Mouse (Mus musculus) MEL (cell line): ENCODE measurements around the gene Vmn2r89. TPM values are rescaled to one million over a fixed set of nuclear protein-coding genes. Genes with fewer than 3 reads are reported as not detected.
"Not testable (repeated sequence)": the region's sequence is repeated elsewhere in the genome, so short reads cannot be mapped to it uniquely, and the experiment has no call there.

ENCODE experiments used
- DNase-seq: peaks from one replicate; pipeline ENCODE4 v3.0.0; 2011; ENCODE audit warnings: low read depth, low spot score
- H3K27ac ChIP-seq: 2 replicates; pipeline ENCODE4 v1.5.1; 2012; ENCODE audit warnings: low read depth, mild to moderate bottlenecking, control low read depth, low read length, moderate library complexity; ENCODE audit not compliant: control insufficient read depth
- H3K27me3 ChIP-seq, 2 experiments: fragments of 150-350 bp in 1 of 2; sonication (generic) in 1 of 2; 2 replicates each; pipeline ENCODE4 v1.6.1; 2012; ENCODE audit warnings: low read length in 2 of 2, mild to moderate bottlenecking in 2 of 2, improper control_type of control experiment in 1 of 2, moderate library complexity in 1 of 2; ENCODE audit not compliant: insufficient read depth in 2 of 2, control insufficient read depth in 1 of 2
- H3K36me3 ChIP-seq, 2 experiments: 2 replicates each; pipeline ENCODE4 v1.6.1; 2012 to 2014; ENCODE audit warnings: low read length in 2 of 2, improper control_type of control experiment in 1 of 2, inconsistent platforms in 1 of 2, mild to moderate bottlenecking in 1 of 2; ENCODE audit not compliant: insufficient read depth in 2 of 2, control insufficient read depth in 1 of 2
- H3K4me1 ChIP-seq, 2 experiments: fragments of 150-350 bp in 1 of 2; sonication (generic) in 1 of 2; 2 replicates each; pipeline ENCODE4 v1.6.1; 2012; ENCODE audit warnings: low read length in 2 of 2, improper control_type of control experiment in 1 of 2, mild to moderate bottlenecking in 1 of 2; ENCODE audit not compliant: insufficient read depth in 2 of 2, control insufficient read depth in 1 of 2
- H3K4me3 ChIP-seq, 2 experiments: fragments of 150-350 bp in 1 of 2; sonication (generic) in 1 of 2; 2 replicates each; pipeline ENCODE4 v1.5.1; 2012; ENCODE audit warnings: low read depth in 2 of 2, low read length in 2 of 2, mild to moderate bottlenecking in 2 of 2, moderate library complexity in 2 of 2, control low read depth in 1 of 2, improper control_type of control experiment in 1 of 2; ENCODE audit not compliant: control insufficient read depth in 1 of 2, insufficient read depth in 1 of 2
- H3K79me2 ChIP-seq: 2 replicates; pipeline ENCODE4 v1.6.1; 2012; ENCODE audit warnings: mild to moderate bottlenecking, low read length, moderate library complexity; ENCODE audit not compliant: control insufficient read depth, poor library complexity, insufficient read depth
- H3K9ac ChIP-seq: 2 replicates; pipeline ENCODE4 v1.6.1; 2012; ENCODE audit warnings: low read depth, mild to moderate bottlenecking, control low read depth, low read length, moderate library complexity; ENCODE audit not compliant: control insufficient read depth, poor library complexity, severe bottlenecking
- H3K9me3 ChIP-seq: fragments of 150-350 bp; sonication (generic); replicated peaks from 2 replicates; pipeline ENCODE4 v1.6.1; 2012; ENCODE audit warnings: mild to moderate bottlenecking, low read length, improper control_type of control experiment, moderate library complexity; ENCODE audit not compliant: insufficient read depth
- CTCF ChIP-seq, 3 experiments: IDR thresholded peaks in 2 of 3; conservative IDR thresholded peaks in 1 of 3; 2 replicates each; pipeline ENCODE4 v1.5.1; 2011 to 2012; ENCODE audit warnings: low read length in 3 of 3, low read depth in 2 of 3, mild to moderate bottlenecking in 2 of 3, improper control_type of control experiment in 1 of 3, inconsistent platforms in 1 of 3, mixed read lengths in 1 of 3, moderate library complexity in 1 of 3; ENCODE audit not compliant: control insufficient read depth in 1 of 3, insufficient read depth in 1 of 3, poor library complexity in 1 of 3, severe bottlenecking in 1 of 3
- MAX ChIP-seq: IDR thresholded peaks from 2 replicates; pipeline ENCODE4 v1.6.1; 2011; ENCODE audit warnings: low read length, improper control_type of control experiment
- RAD21 ChIP-seq: IDR thresholded peaks from 2 replicates; pipeline ENCODE4 v1.6.1; 2011; ENCODE audit warnings: mild to moderate bottlenecking, low read depth, low read length, improper control_type of control experiment
- RCOR1 ChIP-seq: IDR thresholded peaks from 2 replicates; pipeline ENCODE4 v1.6.1; 2012; ENCODE audit warnings: low read depth, mild to moderate bottlenecking, inconsistent platforms, low read length, improper control_type of control experiment
- TAL1 ChIP-seq: IDR thresholded peaks from 2 replicates; pipeline ENCODE4 v1.6.1; 2012; ENCODE audit warnings: mild to moderate bottlenecking, inconsistent platforms, low read length, moderate library complexity, mixed read lengths
- TCF12 ChIP-seq: IDR thresholded peaks from 2 replicates; pipeline ENCODE4 v1.6.1; 2014; ENCODE audit warnings: low read depth, mild to moderate bottlenecking, inconsistent platforms, low read length, improper control_type of control experiment, moderate library complexity
- USF2 ChIP-seq, 2 experiments: IDR thresholded peaks; 2 replicates each; pipeline ENCODE4 v1.6.1; 2011 to 2012; ENCODE audit warnings: improper control_type of control experiment in 2 of 2, low read length in 2 of 2, borderline replicate concordance in 1 of 2, inconsistent platforms in 1 of 2, low read depth in 1 of 2, mild to moderate bottlenecking in 1 of 2; ENCODE audit not compliant: insufficient read depth in 1 of 2
- ZKSCAN1 ChIP-seq: IDR thresholded peaks from 2 replicates; pipeline ENCODE4 v1.6.1; 2012; ENCODE audit warnings: low read depth, mild to moderate bottlenecking, inconsistent platforms, low read length, improper control_type of control experiment, moderate library complexity
- ZMIZ1 ChIP-seq: IDR thresholded peaks from 2 replicates; pipeline ENCODE4 v1.6.1; 2012; ENCODE audit warnings: low read depth, mild to moderate bottlenecking, inconsistent platforms, low read length, improper control_type of control experiment, moderate library complexity
- polyA plus RNA-seq, 2 experiments: library from polyadenylated mRNA; stranded (reverse) in 1 of 2; unstranded in 1 of 2; fragments of >175 nt in 1 of 2; fragments of >200 nt in 1 of 2; gene quantifications; 2 replicates each; pipeline versions ENCODE4 v1.2.1 to v1.2.4; 2012; ENCODE audit warnings: low replicate concordance in 2 of 2, low read depth in 1 of 2; ENCODE audit not compliant: insufficient read length in 2 of 2, insufficient read depth in 1 of 2, missing spikeins in 1 of 2
- total RNA-seq: library from RNA; depleted of rRNA; stranded (reverse); fragments of 300-350 nt; gene quantifications from 2 replicates; pipeline ENCODE4 v1.2.3, GENCODE M21; 2012

Gene Vmn2r89
- total and polyA plus RNA-seq, 3 experiments, result not detected

DNA sequence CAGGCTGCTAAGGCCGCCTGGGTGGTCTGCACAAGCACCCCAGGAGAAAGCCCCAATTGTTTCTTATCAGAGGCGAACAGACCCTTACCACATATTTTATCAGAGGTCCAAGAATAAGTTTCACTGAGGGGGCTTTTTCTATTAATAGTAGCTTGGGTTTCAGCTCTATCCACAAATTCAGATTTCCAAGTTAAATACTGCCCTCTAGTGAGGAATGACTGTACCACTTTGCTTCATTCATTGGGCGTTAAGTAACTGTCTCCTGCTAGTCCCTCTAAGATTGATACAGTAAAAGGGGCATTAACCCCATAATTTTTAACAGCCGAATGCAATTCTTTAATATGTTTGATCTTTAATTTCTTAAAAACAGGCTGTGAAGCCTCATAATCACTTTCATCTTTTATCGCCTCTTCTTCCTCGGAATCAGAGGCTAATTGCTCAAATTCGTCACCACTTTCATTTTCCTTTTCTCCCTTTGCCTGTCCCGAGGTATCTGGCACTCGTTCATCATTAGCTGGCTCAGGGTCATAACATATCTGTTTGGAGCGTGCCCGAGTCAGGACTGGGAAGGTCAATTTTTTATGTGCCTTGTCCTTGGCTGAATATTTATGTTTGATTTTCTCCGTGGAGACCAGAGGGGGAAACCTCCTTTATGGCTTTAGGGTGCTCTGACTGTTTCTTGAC, 29.8 kb downstream of the Vmn2r89 start:
- H3K4me1 ChIP-seq, H3K27me3 ChIP-seq, H3K36me3 ChIP-seq, H3K79me2 ChIP-seq, H3K27ac ChIP-seq, H3K9me3 ChIP-seq, H3K9ac ChIP-seq: not testable (repeated sequence)
- TF ChIP-seq RAD21 (peak; percentile 17; the same call in 1 of the 2 replicates), CTCF (IDR thresholded peaks at IDR 0.05 in 2 of 3, conservative IDR thresholded peaks at IDR 0.05 in 1 of 3; ENCODE audit: control insufficient read depth in 1 of 3, insufficient read depth in 1 of 3, low read depth in 2 of 3, low read length in 3 of 3, poor library complexity in 1 of 3, severe bottlenecking in 1 of 3) (peak in 2 of 3 experiments; percentile 12 to 37; a peak in 3 of 6 replicates)
- peak; percentile 37 for DNase-seq
- peak overlapping the region; percentile 5 to 44 for H3K4me3 ChIP-seq

DNA sequence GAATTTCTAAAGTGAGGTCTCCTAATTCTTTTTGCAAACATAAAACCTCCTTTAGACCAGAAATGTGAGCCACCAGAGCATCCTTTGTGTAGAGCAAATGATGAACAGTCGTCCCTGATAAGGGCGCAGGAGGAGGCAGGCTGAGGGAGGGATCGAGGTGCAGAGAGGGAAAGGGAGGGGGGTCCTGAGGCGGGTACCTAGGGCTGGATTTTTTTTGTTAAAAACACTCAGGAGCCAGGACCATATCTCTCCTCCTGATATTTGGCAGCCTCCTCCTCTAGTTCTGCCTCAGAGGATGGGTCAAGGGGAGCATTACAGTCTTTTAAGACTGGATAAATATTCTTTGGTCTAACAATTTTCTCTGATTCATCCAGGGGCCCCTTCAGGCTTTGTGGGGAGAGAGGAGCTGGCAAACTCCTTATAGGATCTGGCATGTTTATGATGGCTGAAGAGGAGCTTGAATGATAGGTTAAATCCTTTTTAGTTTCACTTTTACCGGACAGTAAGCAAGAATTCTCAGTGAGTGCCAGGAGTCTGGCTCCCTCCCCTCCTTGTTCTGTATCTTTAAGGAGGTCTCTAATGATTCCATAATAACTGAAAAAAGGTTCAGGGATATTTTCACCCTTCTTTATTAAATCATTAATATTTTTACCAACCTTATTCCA, 30.5 kb downstream of the Vmn2r89 start:
- H3K4me3 ChIP-seq, result peak overlapping the region; percentile 51 to 66
- peak; percentile 7 for DNase-seq
- H3K9me3 ChIP-seq, result no peaks in the 10 kb centered on the region
- no peak overlapping the region for H3K9ac ChIP-seq
- H3K36me3 ChIP-seq, result no peaks in the 10 kb centered on the region
- H3K27me3 ChIP-seq, result no peaks in the 10 kb centered on the region
- H3K79me2 ChIP-seq, result no peaks in the 10 kb centered on the region
- H3K4me1 ChIP-seq, result no peaks in the 10 kb centered on the region; a peak in 1 of 4 replicates
- H3K27ac ChIP-seq, result no peak overlapping the region
- TF ChIP-seq ZMIZ1, result no peak
- TF ChIP-seq USF2 (IDR thresholded peaks at IDR 0.05; ENCODE audit: borderline replicate concordance in 1 of 2, insufficient read depth in 1 of 2, low read depth in 1 of 2, low read length in 2 of 2), result no peak
- no peak for TF ChIP-seq TAL1
- TF ChIP-seq, all 39 proteins: peak for 0

DNA sequence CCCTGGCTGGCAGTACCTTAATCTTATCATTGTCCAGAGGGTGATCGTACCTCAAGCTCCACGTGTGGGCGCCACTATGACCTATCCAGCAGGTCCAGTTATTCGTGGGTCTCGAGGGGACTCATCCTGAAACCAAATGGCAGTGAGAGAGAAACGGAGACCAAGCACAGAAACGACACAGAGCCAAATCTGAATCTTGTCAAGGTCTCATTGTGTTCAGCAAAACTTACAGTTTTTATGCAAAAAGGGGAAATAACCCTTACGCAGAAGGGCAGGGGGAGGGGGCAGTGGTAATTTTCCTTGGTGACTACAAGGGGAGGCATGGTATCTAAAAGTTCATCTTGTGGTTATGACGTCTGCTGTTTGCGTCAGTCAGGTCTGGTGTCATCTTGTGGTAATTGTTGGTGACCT, 31.3 kb downstream of the Vmn2r89 start:
- H3K36me3 ChIP-seq, H3K79me2 ChIP-seq, H3K9ac ChIP-seq, H3K9me3 ChIP-seq, H3K4me1 ChIP-seq, H3K27me3 ChIP-seq, H3K27ac ChIP-seq: not testable (repeated sequence)
- peak; percentile 19 for DNase-seq
- peak overlapping the region; percentile 44 to 66 for H3K4me3 ChIP-seq

DNA sequence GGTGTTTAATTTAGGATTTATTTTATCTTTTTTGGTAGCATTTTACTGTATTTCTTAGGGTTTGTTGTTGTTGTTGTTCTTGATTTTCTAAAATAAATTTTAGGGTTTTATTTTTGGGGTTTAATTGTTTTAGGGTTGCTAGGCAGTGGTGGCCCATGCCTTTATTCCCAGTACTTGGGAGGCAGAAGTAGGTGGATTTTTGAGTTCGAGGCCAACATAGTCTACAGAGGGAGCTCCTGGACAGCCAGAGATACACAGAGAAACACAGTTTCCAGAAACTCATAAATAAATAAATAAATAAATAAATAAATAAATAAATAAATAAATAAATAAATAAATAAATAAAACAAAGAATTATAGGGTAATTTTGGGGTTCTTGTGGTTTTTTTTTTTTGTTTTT, 32.0 kb downstream of the Vmn2r89 start:
- no peaks in the 10 kb centered on the region for H3K79me2 ChIP-seq
- no peak for TF ChIP-seq MAX
- TF ChIP-seq ZKSCAN1, result no peak
- TF ChIP-seq TCF12, result no peak
- TF ChIP-seq RCOR1, result no peak
- H3K36me3 ChIP-seq, result no peaks in the 10 kb centered on the region
- H3K27ac ChIP-seq, result no peak overlapping the region
- no peaks in the 10 kb centered on the region; a peak in 1 of 4 replicates for H3K4me1 ChIP-seq
- no peak overlapping the region for H3K9ac ChIP-seq
- H3K4me3 ChIP-seq, result no peak overlapping the region
- H3K9me3 ChIP-seq, result no peaks in the 10 kb centered on the region
- peak; percentile 17 for DNase-seq
- no peaks in the 10 kb centered on the region for H3K27me3 ChIP-seq
